In genomic region chr15:79422715-79423243, GRCm38 (mm10) we compare ENCODE assay signal across 13 mouse cellular contexts.
"Had no signal": no experiment of that assay in that cellular context is flagged by ENCODE, and none has a peak within 500 bp of the region (broad histone marks: within the 10 kb centered on the region; RNA-seq: fewer than 3 reads in every experiment).

No protein-coding gene starts in this region.

- H3K27ac ChIP-seq: midbrain, embryonic 10.5 days; midbrain, embryonic 12.5 days; neural tube, embryonic 12.5 days; stomach, embryonic 15.5 days; stomach, postnatal 0 days had no signal

- H3K9me3 ChIP-seq: midbrain, embryonic 10.5 days; midbrain, embryonic 12.5 days; neural tube, embryonic 12.5 days; stomach, embryonic 15.5 days had no signal

- H3K4me3 ChIP-seq: midbrain, embryonic 10.5 days; midbrain, embryonic 12.5 days; neural tube, embryonic 12.5 days; stomach, embryonic 15.5 days had no signal

- DNase-seq: lung, embryonic 14.5 days; lung, postnatal 10 days; midbrain, embryonic 14.5 days; right cerebral cortex, postnatal 14 days; thymus, adult 2 months; thymus, postnatal 25 days; thymus, postnatal 4 days had no signal

- ATAC-seq: midbrain, embryonic 16.5 days had no signal

- H3K9ac ChIP-seq: lung, embryonic 14.5 days; midbrain, embryonic 12.5 days; neural tube, embryonic 12.5 days; stomach, embryonic 15.5 days had no signal

- H3K27me3 ChIP-seq: midbrain, embryonic 12.5 days; neural tube, embryonic 12.5 days; stomach, embryonic 15.5 days had no signal

- H3K4me2 ChIP-seq: lung, embryonic 14.5 days; midbrain, embryonic 12.5 days; neural tube, embryonic 12.5 days; stomach, embryonic 15.5 days had no signal

- H3K4me1 ChIP-seq: midbrain, embryonic 12.5 days; neural tube, embryonic 12.5 days; stomach, embryonic 15.5 days had no signal
